Mouse (Mus musculus): ENCODE results near the gene Sgf29. TPM values are rescaled to one million over a fixed set of nuclear protein-coding genes. Genes with fewer than 3 reads are reported as not detected.

Sgf29 gene
- total RNA-seq, 1 experiment: 55.3 TPM

GRCm38 (mm10) chr7:126700063-126701015, 51.2 kb downstream of the Sgf29 start:
- H3K9ac ChIP-seq (ENCODE audit: insufficient read depth, low read depth, low read length, poor library complexity, severe bottlenecking): peak overlapping the region; percentile 21; the same call in 1 of the 2 replicates
- H3K9me3 ChIP-seq (ENCODE audit: control insufficient read depth, insufficient read depth, low read depth, low read length): no peaks in the 10 kb centered on the region
- H3K27ac ChIP-seq (ENCODE audit: insufficient read depth, low read depth, low read length, poor library complexity, severe bottlenecking): no peak overlapping the region
- no peak for TF ChIP-seq HCFC1 (IDR thresholded peaks at IDR 0.05; ENCODE audit: borderline replicate concordance, insufficient read depth, low read length)
- no peak for TF ChIP-seq ZC3H11A (IDR thresholded peaks at IDR 0.05; ENCODE audit: borderline replicate concordance, low read depth, low read length)
- TF ChIP-seq ZNF384 (IDR thresholded peaks at IDR 0.05; ENCODE audit: low read depth, low read length): no peak
- no peak for TF ChIP-seq MAFK (IDR thresholded peaks at IDR 0.05; ENCODE audit: insufficient read depth, low read depth, low read length)
- no peak for TF ChIP-seq CHD2 (IDR thresholded peaks at IDR 0.05; ENCODE audit: low read depth, low read length)
- peaks cover 11% of the 10 kb centered on the region for H3K36me3 ChIP-seq (ENCODE audit: control insufficient read depth, insufficient read depth, low read length, poor library complexity, severe bottlenecking)
- in situ Hi-C loops (cut with MboI; ENCODE audit: low sequenced_read_pairs in 2 of 2, unreplicated experiment in 2 of 2): no loop called here
- H3K4me1 ChIP-seq (ENCODE audit: control insufficient read depth in 2 of 2, insufficient read depth in 2 of 2, low read length in 2 of 2, poor library complexity in 1 of 2): peaks cover 3 to 13% of the 10 kb centered on the region in 2 experiments; a peak in 1 of 4 replicates
- H3K4me3 ChIP-seq (ENCODE audit: insufficient read depth in 1 of 2, low read depth in 1 of 2, low read length in 2 of 2, poor library complexity in 1 of 2, severe bottlenecking in 1 of 2): no peak overlapping the region
- DNase-seq (ENCODE audit: low read depth, low spot score): no peak

GRCm38 (mm10) chr7:126701070-126701469, 52.0 kb downstream of the Sgf29 start:
- Histone ChIP-seq H3K9ac (ENCODE audit: insufficient read depth, low read depth, low read length, poor library complexity, severe bottlenecking) (peak overlapping the region; percentile 21; the same call in 1 of the 2 replicates), H3K27ac (ENCODE audit: insufficient read depth, low read depth, low read length, poor library complexity, severe bottlenecking) (no peak overlapping the region), H3K9me3 (ENCODE audit: control insufficient read depth, insufficient read depth, low read depth, low read length) (no peaks in the 10 kb centered on the region), H3K36me3 (ENCODE audit: control insufficient read depth, insufficient read depth, low read length, poor library complexity, severe bottlenecking) (peaks cover 11% of the 10 kb centered on the region), H3K4me1 (ENCODE audit: control insufficient read depth in 2 of 2, insufficient read depth in 2 of 2, low read length in 2 of 2, poor library complexity in 1 of 2) (peaks cover 3 to 13% of the 10 kb centered on the region in 2 experiments; a peak in 1 of 4 replicates), H3K4me3 (ENCODE audit: insufficient read depth in 1 of 2, low read depth in 1 of 2, low read length in 2 of 2, poor library complexity in 1 of 2, severe bottlenecking in 1 of 2) (peak overlapping the region in 1 of 2 experiments; percentile 11; a peak in 1 of 4 replicates)
- in situ Hi-C loops (cut with MboI; ENCODE audit: low sequenced_read_pairs in 2 of 2, unreplicated experiment in 2 of 2): no loop called here
- TF ChIP-seq HCFC1 (IDR thresholded peaks at IDR 0.05; ENCODE audit: borderline replicate concordance, insufficient read depth, low read length) (0 out of 2 replicates have a peak, but pooled peaks have one; percentile 43), ZNF384 (IDR thresholded peaks at IDR 0.05; ENCODE audit: low read depth, low read length) (no peak), CHD2 (IDR thresholded peaks at IDR 0.05; ENCODE audit: low read depth, low read length) (no peak), ZC3H11A (IDR thresholded peaks at IDR 0.05; ENCODE audit: borderline replicate concordance, low read depth, low read length) (no peak), MAFK (IDR thresholded peaks at IDR 0.05; ENCODE audit: insufficient read depth, low read depth, low read length) (no peak)
- peak; percentile 91 for DNase-seq (ENCODE audit: low read depth, low spot score)

GRCm38 (mm10) chr7:126701559-126702357, 52.6 kb downstream of the Sgf29 start:
- Histone ChIP-seq H3K27ac (ENCODE audit: insufficient read depth, low read depth, low read length, poor library complexity, severe bottlenecking) (no peak overlapping the region), H3K4me3 (ENCODE audit: insufficient read depth in 1 of 2, low read depth in 1 of 2, low read length in 2 of 2, poor library complexity in 1 of 2, severe bottlenecking in 1 of 2) (peak overlapping the region in 1 of 2 experiments; percentile 11; a peak in 1 of 4 replicates), H3K36me3 (ENCODE audit: control insufficient read depth, insufficient read depth, low read length, poor library complexity, severe bottlenecking) (peaks cover 11% of the 10 kb centered on the region), H3K4me1 (ENCODE audit: control insufficient read depth in 2 of 2, insufficient read depth in 2 of 2, low read length in 2 of 2, poor library complexity in 1 of 2) (peaks cover 3 to 13% of the 10 kb centered on the region in 2 experiments; a peak in 1 of 4 replicates), H3K9me3 (ENCODE audit: control insufficient read depth, insufficient read depth, low read depth, low read length) (no peaks in the 10 kb centered on the region), H3K9ac (ENCODE audit: insufficient read depth, low read depth, low read length, poor library complexity, severe bottlenecking) (no peak overlapping the region)
- no peak for DNase-seq (ENCODE audit: low read depth, low spot score)
- in situ Hi-C loops (cut with MboI; ENCODE audit: low sequenced_read_pairs in 2 of 2, unreplicated experiment in 2 of 2): no loop called here
- TF ChIP-seq MAFK (IDR thresholded peaks at IDR 0.05; ENCODE audit: insufficient read depth, low read depth, low read length) (no peak), ZNF384 (IDR thresholded peaks at IDR 0.05; ENCODE audit: low read depth, low read length) (no peak), CHD2 (IDR thresholded peaks at IDR 0.05; ENCODE audit: low read depth, low read length) (no peak), HCFC1 (IDR thresholded peaks at IDR 0.05; ENCODE audit: borderline replicate concordance, insufficient read depth, low read length) (no peak), ZC3H11A (IDR thresholded peaks at IDR 0.05; ENCODE audit: borderline replicate concordance, low read depth, low read length) (no peak)

DNA sequence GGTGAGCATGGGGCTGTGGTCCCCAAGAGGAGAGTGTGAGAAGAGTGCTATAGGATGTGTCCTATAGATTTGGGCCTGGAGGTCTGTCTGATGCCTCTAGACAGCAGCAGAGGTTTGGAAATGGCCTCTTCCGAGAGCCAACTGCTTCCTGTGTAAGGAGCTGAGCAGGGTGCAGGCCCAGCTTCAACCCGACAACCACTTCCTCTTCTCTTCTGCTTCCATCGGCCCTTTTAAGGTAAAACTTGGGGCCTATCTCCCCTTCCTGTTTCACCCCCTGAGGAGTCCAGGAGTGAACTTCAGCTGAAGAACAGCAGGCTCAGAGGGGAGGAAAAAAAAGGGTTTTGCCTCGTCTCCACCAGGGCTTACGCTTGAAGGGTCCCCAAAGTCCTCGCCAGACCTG, 53.2 kb downstream of the Sgf29 start:
- no peaks in the 10 kb centered on the region for H3K9me3 ChIP-seq (ENCODE audit: control insufficient read depth, insufficient read depth, low read depth, low read length)
- TF ChIP-seq ZC3H11A (IDR thresholded peaks at IDR 0.05; ENCODE audit: borderline replicate concordance, low read depth, low read length) (no peak), MAFK (IDR thresholded peaks at IDR 0.05; ENCODE audit: insufficient read depth, low read depth, low read length) (no peak), HCFC1 (IDR thresholded peaks at IDR 0.05; ENCODE audit: borderline replicate concordance, insufficient read depth, low read length) (no peak)
- H3K9ac ChIP-seq (ENCODE audit: insufficient read depth, low read depth, low read length, poor library complexity, severe bottlenecking): no peak overlapping the region
- in situ Hi-C loops (cut with MboI; ENCODE audit: low sequenced_read_pairs in 2 of 2, unreplicated experiment in 2 of 2): no loop called here
- H3K4me3 ChIP-seq (ENCODE audit: insufficient read depth in 1 of 2, low read depth in 1 of 2, low read length in 2 of 2, poor library complexity in 1 of 2, severe bottlenecking in 1 of 2): no peak overlapping the region
- H3K4me1 ChIP-seq (ENCODE audit: control insufficient read depth in 2 of 2, insufficient read depth in 2 of 2, low read length in 2 of 2, poor library complexity in 1 of 2): peaks cover 3 to 10% of the 10 kb centered on the region in 2 experiments; a peak in 1 of 4 replicates
- H3K27ac ChIP-seq (ENCODE audit: insufficient read depth, low read depth, low read length, poor library complexity, severe bottlenecking): no peak overlapping the region
- DNase-seq (ENCODE audit: low read depth, low spot score): no peak
- peaks cover 9% of the 10 kb centered on the region for H3K36me3 ChIP-seq (ENCODE audit: control insufficient read depth, insufficient read depth, low read length, poor library complexity, severe bottlenecking)

All from ES-E14 (cell line).